In genomic region chr15:25603286-25603685, GRCm38 (mm10) we compare ENCODE assay signal across 18 mouse cellular contexts. TPM values are rescaled to one million over a fixed set of nuclear protein-coding genes. Genes with fewer than 3 reads are reported as not detected.
DNase-seq lines count a peak whose midpoint lies in the region; ATAC-seq lines count a peak whose summit lies in the region.
"Had no signal": no experiment of that assay in that cellular context is flagged by ENCODE, and none has a peak within 500 bp of the region (broad histone marks: within the 10 kb centered on the region; RNA-seq: fewer than 3 reads in every experiment).

No protein-coding gene starts in this region.

- H3K27ac ChIP-seq in kidney, embryonic 14.5 days (ENCODE audit: low read depth, low read length), result no peak overlapping the region
- H3K27ac ChIP-seq: liver, embryonic 14.5 days had no signal

- H3K4me3 ChIP-seq in kidney, embryonic 14.5 days (ENCODE audit: low read length), result no peak overlapping the region
- H3K4me3 ChIP-seq: megakaryocyte, embryonic 14.5 days had no signal

- no peak for DNase-seq in kidney, adult 18-20 months
- peak; percentile 36 for DNase-seq in lung, postnatal 10 days
- DNase-seq in lung, postnatal 25 days (ENCODE audit: low spot score), result no peak
- DNase-seq in fibroblast of lung, adult 2 months (ENCODE audit: low read depth), result peak; percentile 65
- peak; percentile 61 for DNase-seq in retina, postnatal 1 day
- DNase-seq in cerebellum, postnatal 25 days, result no peak
- DNase-seq: adrenal gland, adult 8-10 months; cerebellum, adult 18-20 months; gastrocnemius, postnatal 10 days; heart, postnatal 10 days; kidney, adult 8-10 months; right cerebral cortex, adult 18-20 months; thymus, postnatal 36 days had no signal

- no peaks in the 10 kb centered on the region for H3K4me1 ChIP-seq in kidney, embryonic 14.5 days (ENCODE audit: control insufficient read depth, insufficient read depth, low read length)

- H3K27me3 ChIP-seq in kidney, embryonic 14.5 days (ENCODE audit: control insufficient read depth, insufficient read depth, low read length), result no peaks in the 10 kb centered on the region
- H3K27me3 ChIP-seq: megakaryocyte, embryonic 14.5 days had no signal

- H3K9ac ChIP-seq in kidney, embryonic 14.5 days (ENCODE audit: low read depth, low read length), result no peak overlapping the region
- H3K9ac ChIP-seq: liver, embryonic 14.5 days had no signal

- no peaks in the 10 kb centered on the region for H3K36me3 ChIP-seq in kidney, embryonic 14.5 days (ENCODE audit: control insufficient read depth, insufficient read depth, low read length)

- WGBS in kidney, embryonic 14.5 days, result 15% methylated on average over 6 of the region's 6 CpGs

- H3K9me3 ChIP-seq in kidney, embryonic 14.5 days (ENCODE audit: control insufficient read depth, low read length), result no peaks in the 10 kb centered on the region

- no peak overlapping the region for H3K4me2 ChIP-seq in kidney, embryonic 14.5 days (replicated peaks; ENCODE audit: low read depth, low read length)

- peak; percentile 89 for ATAC-seq in kidney, embryonic 14.5 days (ENCODE audit: low FRiP score, low TSS enrichment)
- no peak for ATAC-seq in CD4-positive, CD25-positive, alpha-beta regulatory T cell, adult 4 months
- ATAC-seq: hindbrain, embryonic 16.5 days had no signal

RNA-seq across cellular contexts. Expression of gene Myo10, which starts 19.0 kb away (rescaled TPM):
- polyA plus RNA-seq in kidney, embryonic 14.5 days (2014; fragmentation: Nextera tagmentation; extraction: Ambion mirVana), result 34.0 and 52.2 TPM in 2 replicates
- polyA plus RNA-seq in CD4-positive, CD25-positive, alpha-beta regulatory T cell, adult 4 months (2017; shearing (Covaris generic)), result under 1 TPM; 0.30 to 0.75 TPM

Comparison
In these comparisons a context has a peak if more than half of its experiments do, and no peak if none do; other contexts are left out.
1. DNase-seq: peak in lung, postnatal 10 days (single experiment), fibroblast of lung, adult 2 months (single experiment) and retina, postnatal 1 day (single experiment); none in kidney, adult 18-20 months (single experiment), lung, postnatal 25 days (single experiment) and cerebellum, postnatal 25 days (0 of 2).
2. RNA of gene Myo10, which starts 19.0 kb away (polyA plus RNA-seq): 34.0 to 52.2 TPM in kidney, embryonic 14.5 days; 0.30 to 0.75 TPM in CD4-positive, CD25-positive, alpha-beta regulatory T cell, adult 4 months; every median in the first group is over 10 times any median in the second.